ENCODE assay signal across 19 mouse cellular contexts in genomic region chr7:99224648-99225190, GRCm38 (mm10). TPM values are rescaled to one million over a fixed set of nuclear protein-coding genes. Genes with fewer than 3 reads are reported as not detected.
DNase-seq lines count a peak whose midpoint lies in the region; ATAC-seq lines count a peak whose summit lies in the region.
"Had no signal": no experiment of that assay in that cellular context is flagged by ENCODE, and none has a peak within 500 bp of the region (broad histone marks: within the 10 kb centered on the region; RNA-seq: fewer than 3 reads in every experiment).

No protein-coding gene starts in this region.

- no peak for ATAC-seq in kidney, embryonic 14.5 days (ENCODE audit: low FRiP score, low TSS enrichment)
- peak; percentile 72 for ATAC-seq in kidney, embryonic 15.5 days (replicated peaks; ENCODE audit: low FRiP score)
- ATAC-seq in liver, embryonic 12.5 days = peak; percentile 68
- ATAC-seq in erythroid progenitor cell, adult 5-6 weeks (replicated peaks; ENCODE audit: low FRiP score, poor library complexity, severe bottlenecking) = no peak
- ATAC-seq: forebrain, embryonic 13.5 days; hindbrain, embryonic 16.5 days; midbrain, embryonic 16.5 days had no signal

- no peaks in the 10 kb centered on the region for H3K9me3 ChIP-seq in kidney, embryonic 14.5 days (ENCODE audit: control insufficient read depth, low read length)
- no peaks in the 10 kb centered on the region for H3K9me3 ChIP-seq in kidney, embryonic 15.5 days (replicated peaks)
- no peaks in the 10 kb centered on the region for H3K9me3 ChIP-seq in liver, embryonic 12.5 days (replicated peaks)
- H3K9me3 ChIP-seq: forebrain, embryonic 13.5 days; limb, embryonic 13.5 days; neural tube, embryonic 13.5 days had no signal

- no peaks in the 10 kb centered on the region for H3K27me3 ChIP-seq in kidney, embryonic 14.5 days (ENCODE audit: control insufficient read depth, insufficient read depth, low read length)
- H3K27me3 ChIP-seq in kidney, embryonic 15.5 days = no peaks in the 10 kb centered on the region
- 0 out of 2 replicates have a peak, but pooled peaks cover 3% of the 10 kb centered on the region for H3K27me3 ChIP-seq in liver, embryonic 12.5 days (replicated peaks)
- H3K27me3 ChIP-seq: forebrain, embryonic 13.5 days; limb, embryonic 13.5 days; neural tube, embryonic 13.5 days had no signal

- no peak overlapping the region for H3K9ac ChIP-seq in kidney, embryonic 14.5 days (ENCODE audit: low read depth, low read length)
- H3K9ac ChIP-seq in kidney, embryonic 15.5 days = no peak overlapping the region
- no peak overlapping the region for H3K9ac ChIP-seq in liver, embryonic 12.5 days
- H3K9ac ChIP-seq: forebrain, embryonic 13.5 days; limb, embryonic 13.5 days; neural tube, embryonic 13.5 days had no signal

- 0 out of 2 replicates have a peak, but pooled peaks cover 5% of the 10 kb centered on the region for H3K4me1 ChIP-seq in kidney, embryonic 14.5 days (ENCODE audit: control insufficient read depth, insufficient read depth, low read length)
- 0 out of 2 replicates have a peak, but pooled peaks cover 2% of the 10 kb centered on the region for H3K4me1 ChIP-seq in kidney, embryonic 15.5 days
- H3K4me1 ChIP-seq in liver, embryonic 12.5 days = peaks cover 24% of the 10 kb centered on the region
- H3K4me1 ChIP-seq: forebrain, embryonic 13.5 days; limb, embryonic 13.5 days; neural tube, embryonic 13.5 days had no signal

- no peak overlapping the region for H3K27ac ChIP-seq in kidney, embryonic 14.5 days (ENCODE audit: low read depth, low read length)
- peak overlapping the region; percentile 62; the same call in 1 of the 2 replicates for H3K27ac ChIP-seq in kidney, embryonic 15.5 days
- H3K27ac ChIP-seq in liver, embryonic 12.5 days = peak overlapping the region; percentile 23
- H3K27ac ChIP-seq: forebrain, embryonic 13.5 days; limb, embryonic 13.5 days; neural tube, embryonic 13.5 days had no signal

- H3K4me2 ChIP-seq in kidney, embryonic 14.5 days (replicated peaks; ENCODE audit: low read depth, low read length) = no peak overlapping the region
- H3K4me2 ChIP-seq in kidney, embryonic 15.5 days = no peak overlapping the region
- H3K4me2 ChIP-seq in liver, embryonic 12.5 days = no peak overlapping the region
- H3K4me2 ChIP-seq: forebrain, embryonic 13.5 days; limb, embryonic 13.5 days; neural tube, embryonic 13.5 days had no signal

- H3K36me3 ChIP-seq in kidney, embryonic 14.5 days (ENCODE audit: control insufficient read depth, insufficient read depth, low read length) = no peaks in the 10 kb centered on the region
- H3K36me3 ChIP-seq in kidney, embryonic 15.5 days = no peaks in the 10 kb centered on the region
- 0 out of 2 replicates have a peak, but pooled peaks cover 8% of the 10 kb centered on the region for H3K36me3 ChIP-seq in liver, embryonic 12.5 days
- H3K36me3 ChIP-seq: limb, embryonic 13.5 days; neural tube, embryonic 13.5 days had no signal

- 59% methylated on average over 1 of the region's 1 CpGs for WGBS in kidney, embryonic 14.5 days
- 31% methylated on average over 1 of the region's 1 CpGs for WGBS in kidney, embryonic 15.5 days
- WGBS in liver, embryonic 12.5 days (ENCODE audit: insufficient replicate concordance) = 43% methylated on average over 1 of the region's 1 CpGs

- H3K4me3 ChIP-seq in kidney, embryonic 14.5 days (ENCODE audit: low read length) = no peak overlapping the region
- no peak overlapping the region for H3K4me3 ChIP-seq in kidney, embryonic 15.5 days (replicated peaks)
- no peak overlapping the region for H3K4me3 ChIP-seq in liver, embryonic 12.5 days
- H3K4me3 ChIP-seq: forebrain, embryonic 13.5 days; limb, embryonic 13.5 days; neural tube, embryonic 13.5 days had no signal

- DNase-seq in kidney, adult 11 months = peak; percentile 94
- no peak for DNase-seq in spleen, postnatal 14 days (ENCODE audit: low spot score in 2 of 2)
- no peak for DNase-seq in gastrocnemius, postnatal 10 days
- DNase-seq in adrenal gland, adult 2 months = no peak
- DNase-seq: cerebellum, adult 9-11 months; gastrocnemius, postnatal 14 days; layer of hippocampus, postnatal 36 days; lung, postnatal 4 days; right cerebral cortex, adult 18-20 months; thymus, postnatal 25 days had no signal

RNA-seq across cellular contexts. Expression of gene Mogat2, which starts 13.7 kb away (rescaled TPM):
- 2.7 and 3.0 TPM in 2 replicates for polyA plus RNA-seq in kidney, embryonic 14.5 days (2014; fragmentation: Nextera tagmentation; extraction: Ambion mirVana)
- polyA plus RNA-seq in kidney, embryonic 15.5 days (2015; fragmentation: Nextera tagmentation; extraction: Ambion mirVana) = 6.6 and 7.7 TPM in 2 replicates
- polyA plus RNA-seq in liver, embryonic 12.5 days (2016; fragmentation: Nextera tagmentation; extraction: Ambion mirVana) = 28.8 and 33.9 TPM in 2 replicates
- 8.6 and 18.4 TPM in 2 replicates for total RNA-seq in erythroid progenitor cell, adult 5-6 weeks (2015; ENCODE audit: low replicate concordance)
- total RNA-seq in erythroid progenitor cell, adult 5-6 weeks (2017; ENCODE audit: low replicate concordance) = 2.3 TPM in 1 of 2 replicates, not detected in the other
- under 1 TPM in 1 of 2 experiments, not detected in 1; 0.41 TPM for total RNA-seq in gastrocnemius, postnatal 10 days (2021)
- under 1 TPM in 1 of 2 experiments, not detected in 1; 0.37 TPM for total RNA-seq in adrenal gland, adult 2 months (2021)
- polyA plus RNA-seq in adrenal gland, adult 2 months (2012; rRNA removed) = 1.6 and 4.0 TPM in 2 replicates
- total RNA-seq: layer of hippocampus, postnatal 36 days had no signal

RNA-seq across cellular contexts. Expression of gene Dgat2, which starts 42.2 kb away (rescaled TPM):
- 12.7 and 21.9 TPM in 2 replicates for polyA plus RNA-seq in kidney, embryonic 14.5 days (2014; fragmentation: Nextera tagmentation; extraction: Ambion mirVana)
- 29.0 and 31.2 TPM in 2 replicates for polyA plus RNA-seq in kidney, embryonic 15.5 days (2015; fragmentation: Nextera tagmentation; extraction: Ambion mirVana)
- polyA plus RNA-seq in liver, embryonic 12.5 days (2016; fragmentation: Nextera tagmentation; extraction: Ambion mirVana) = 57.5 and 59.3 TPM in 2 replicates
- total RNA-seq in erythroid progenitor cell, adult 5-6 weeks (2015; ENCODE audit: low replicate concordance) = 0.42 and 7.6 TPM in 2 replicates
- 0.90 and 2.8 TPM in 2 replicates for total RNA-seq in erythroid progenitor cell, adult 5-6 weeks (2017; ENCODE audit: low replicate concordance)
- 10 to 100 TPM; 11.4 to 15.6 TPM for total RNA-seq in gastrocnemius, postnatal 10 days (2021)
- total RNA-seq in adrenal gland, adult 2 months (2021) = 100 to 1,000 TPM; 498 to 599 TPM
- polyA plus RNA-seq in adrenal gland, adult 2 months (2012; rRNA removed) = 613 and 819 TPM in 2 replicates

RNA-seq across cellular contexts. Expression of gene Map6, which starts 42.5 kb away (rescaled TPM):
- polyA plus RNA-seq in kidney, embryonic 14.5 days (2014; fragmentation: Nextera tagmentation; extraction: Ambion mirVana) = 1.1 and 1.2 TPM in 2 replicates
- 2.1 and 4.2 TPM in 2 replicates for polyA plus RNA-seq in kidney, embryonic 15.5 days (2015; fragmentation: Nextera tagmentation; extraction: Ambion mirVana)
- polyA plus RNA-seq in liver, embryonic 12.5 days (2016; fragmentation: Nextera tagmentation; extraction: Ambion mirVana) = 0.13 and 0.25 TPM in 2 replicates
- total RNA-seq in erythroid progenitor cell, adult 5-6 weeks (2015; ENCODE audit: low replicate concordance) = not detected in 2 replicates
- total RNA-seq in erythroid progenitor cell, adult 5-6 weeks (2017; ENCODE audit: low replicate concordance) = not detected in 2 replicates
- total RNA-seq in gastrocnemius, postnatal 10 days (2021) = 1 to 10 TPM; 5.6 to 7.0 TPM
- total RNA-seq in adrenal gland, adult 2 months (2021) = 10 to 100 TPM in 1 of 2 experiments, 1 to 10 TPM in 1; 7.5 to 10.2 TPM
- 4.9 and 7.0 TPM in 2 replicates for polyA plus RNA-seq in adrenal gland, adult 2 months (2012; rRNA removed)

Comparison
In these comparisons a context has a peak if more than half of its experiments do, and no peak if none do; other contexts are left out.
1. ATAC-seq: peak in kidney, embryonic 15.5 days (single experiment) and liver, embryonic 12.5 days (single experiment); none in kidney, embryonic 14.5 days (single experiment) and erythroid progenitor cell, adult 5-6 weeks (single experiment).
2. RNA of gene Dgat2, which starts 42.2 kb away (polyA plus RNA-seq): 613 to 819 TPM in adrenal gland, adult 2 months; 57.5 to 59.3 TPM in liver, embryonic 12.5 days, 29.0 to 31.2 TPM in kidney, embryonic 15.5 days and 12.7 to 21.9 TPM in kidney, embryonic 14.5 days; every median in the first group is over 10 times any median in the second.